Mouse (Mus musculus) mammary gland, adult 2 months (tissue): ENCODE measurements around the gene Phtf1. TPM values are rescaled to one million over a fixed set of nuclear protein-coding genes. Genes with fewer than 3 reads are reported as not detected.

Source experiments
- polyA plus RNA-seq: library from polyadenylated mRNA; depleted of rRNA; stranded (reverse); fragments of >200 nt; gene quantifications from 2 replicates; pipeline ENCODE4 v1.2.3, GENCODE M21; 2012; ENCODE audit warnings: low replicate concordance; rRNA removed

Gene Phtf1
- polyA plus RNA-seq, result 4.4 and 8.3 TPM in 2 replicates

DNA sequence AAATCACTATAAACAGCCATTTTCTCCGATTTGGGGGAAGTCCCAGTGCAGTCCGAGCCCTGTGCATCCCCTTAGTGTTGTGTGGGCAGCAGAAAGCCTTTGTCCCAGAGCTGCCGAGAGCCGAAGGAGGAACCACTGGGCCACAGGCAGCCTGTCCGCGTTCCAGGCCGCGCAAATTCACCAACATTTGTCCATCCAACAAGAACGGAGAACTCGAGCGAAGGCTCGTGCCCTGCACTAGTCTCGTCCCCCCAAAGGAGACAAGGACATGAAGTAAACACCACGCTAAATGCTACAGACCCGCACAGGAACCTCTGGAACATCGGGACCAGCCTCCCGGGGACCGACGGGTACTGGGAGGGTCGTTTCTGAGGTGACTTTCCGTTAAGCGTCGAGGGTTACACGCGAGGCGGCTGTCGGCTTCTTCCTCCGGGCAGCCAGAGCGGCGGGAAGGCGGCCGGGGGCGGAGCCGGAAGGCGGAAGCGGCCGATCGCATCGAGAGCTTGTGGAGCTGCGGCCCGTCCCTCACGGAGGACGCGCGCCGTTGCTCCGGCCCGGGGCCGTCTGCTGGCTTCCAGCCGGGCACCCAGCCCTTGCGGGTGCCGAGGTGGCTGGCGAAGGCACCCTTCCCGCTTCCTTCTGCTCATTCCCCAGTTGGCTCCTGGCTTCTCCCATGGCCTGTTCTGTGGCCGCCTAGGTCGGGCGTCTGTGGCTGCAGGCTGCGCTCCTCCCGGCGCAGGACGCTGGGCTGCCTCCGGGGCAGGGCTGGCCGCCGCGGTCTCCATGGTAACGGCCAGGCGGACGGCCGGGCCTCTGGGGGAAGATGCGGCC lies at the start of gene Phtf1:
TSS of gene Phtf1 (plus strand) at position 250 of the 831 bp plus-strand sequence.

Other genes starting within 250 kb of the Phtf1 start
- 10.8 and 17.0 TPM in 2 replicates for gene Olfml3, start 230.1 kb upstream of the Phtf1 start, polyA plus RNA-seq
- gene Gm10964, start 228.7 kb upstream of the Phtf1 start, polyA plus RNA-seq, result not detected in 2 replicates
- 81.0 and 97.1 TPM in 2 replicates for gene Hipk1, start 176.5 kb upstream of the Phtf1 start, polyA plus RNA-seq
- gene Dclre1b, start 158.7 kb upstream of the Phtf1 start, polyA plus RNA-seq, result 16.3 and 19.2 TPM in 2 replicates
- 10.9 and 23.3 TPM in 2 replicates for gene Ap4b1, start 158.6 kb upstream of the Phtf1 start, polyA plus RNA-seq
- gene Gm43064, start 158.5 kb upstream of the Phtf1 start, polyA plus RNA-seq, result 0.13 TPM in 1 of 2 replicates, not detected in the other
- gene Bcl2l15, start 135.5 kb upstream of the Phtf1 start, polyA plus RNA-seq, result not detected in 2 replicates
- 12.0 and 16.0 TPM in 2 replicates for gene Ptpn22, start 108.3 kb upstream of the Phtf1 start, polyA plus RNA-seq
- gene Rsbn1, start 54.0 kb upstream of the Phtf1 start, polyA plus RNA-seq, result 3.2 and 6.5 TPM in 2 replicates